Mouse (Mus musculus) cortical plate, adult 2 months (tissue): ENCODE measurements around the gene Rnf32. TPM values are rescaled to one million over a fixed set of nuclear protein-coding genes. Genes with fewer than 3 reads are reported as not detected.

Experiments used
- H3K27ac ChIP-seq: fragments of 200-500 bp; 2 replicates; pipeline ENCODE4 v1.5.1; 2012; ENCODE audit warnings: low read length, control low read depth, inconsistent platforms; ENCODE audit not compliant: insufficient read depth
- H3K4me1 ChIP-seq: fragments of 200-500 bp; 2 replicates; pipeline ENCODE4 v1.6.1; 2011; ENCODE audit warnings: low read length; ENCODE audit not compliant: control insufficient read depth, insufficient read depth
- H3K4me3 ChIP-seq: fragments of 200-500 bp; 2 replicates; pipeline ENCODE4 v1.5.1; 2011; ENCODE audit warnings: mild to moderate bottlenecking, low read length, control low read depth; ENCODE audit not compliant: insufficient read depth
- CTCF ChIP-seq: fragments of 200-500 bp; IDR thresholded peaks from 2 replicates; pipeline ENCODE4 v1.5.1; 2011; ENCODE audit warnings: mild to moderate bottlenecking, control low read depth, low read length; ENCODE audit not compliant: insufficient read depth; ENCODE audit errors: extremely low read depth
- POLR2A ChIP-seq: fragments of 200-500 bp; IDR thresholded peaks from 2 replicates; pipeline ENCODE4 v1.6.1; 2011; ENCODE audit warnings: mild to moderate bottlenecking, low read length, control low read depth; ENCODE audit not compliant: insufficient read depth; ENCODE audit errors: extremely low read depth
- polyA plus RNA-seq: library from polyadenylated mRNA; depleted of rRNA; stranded (reverse); fragments of >200 nt; gene quantifications from 2 replicates; pipeline ENCODE4 v1.2.3, GENCODE M21; 2012; rRNA removed

The Rnf32 gene
- polyA plus RNA-seq, 1 experiment, result 19.7 TPM

DNA sequence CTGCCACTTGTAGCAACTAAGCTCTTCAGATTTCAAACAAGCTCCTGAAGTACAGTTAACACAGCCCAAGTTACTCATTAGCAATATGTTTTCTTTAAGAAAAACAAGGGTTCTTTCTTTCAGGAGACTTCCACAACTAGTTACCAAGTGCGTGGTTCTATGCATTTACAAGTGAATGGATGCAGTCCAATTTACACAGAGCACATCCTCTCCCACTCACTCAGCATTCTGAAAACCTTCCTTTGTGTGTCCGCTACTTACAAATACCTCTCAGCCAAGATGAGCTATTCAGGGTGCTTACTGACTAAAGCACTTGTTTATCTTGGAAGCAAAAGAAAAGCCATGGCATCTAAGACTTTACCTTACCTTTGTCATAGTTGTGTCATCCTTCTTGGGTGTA lies 58.1 kb downstream of the Rnf32 start:
- TF ChIP-seq CTCF (no peak), POLR2A (no peak)
- no peaks in the 10 kb centered on the region; the same call in 1 of the 2 replicates for H3K4me1 ChIP-seq
- H3K27ac ChIP-seq, result no peak overlapping the region

DNA sequence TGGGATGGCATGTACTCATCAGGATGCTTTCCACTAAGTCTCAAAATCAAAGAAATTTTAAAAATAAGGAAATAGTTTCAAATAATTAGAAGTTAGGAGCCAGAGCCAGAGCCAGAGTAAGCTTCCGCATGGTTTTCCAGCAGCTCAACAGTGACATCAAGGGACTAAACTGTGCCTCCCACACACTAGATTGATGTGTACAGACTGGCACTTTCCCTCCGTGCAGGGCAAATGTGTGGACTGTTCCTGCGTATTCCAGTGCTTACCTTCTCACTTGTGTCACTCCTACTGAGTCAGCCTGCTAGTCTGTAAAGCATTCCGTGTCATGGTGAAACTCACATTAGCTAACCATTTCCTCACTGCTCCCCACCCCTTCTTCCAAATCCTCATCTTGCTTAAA lies 75.1 kb downstream of the Rnf32 start:
- Histone ChIP-seq H3K27ac (no peak overlapping the region), H3K4me1 (no peaks in the 10 kb centered on the region), H3K4me3 (no peak overlapping the region)
- no peak; the same call in 1 of the 2 replicates for TF ChIP-seq CTCF
- TF ChIP-seq POLR2A, result no peak

More for the DNA sequence above, 58.1 kb downstream of the Rnf32 start:
- H3K4me3 ChIP-seq, result no peak overlapping the region

DNA sequence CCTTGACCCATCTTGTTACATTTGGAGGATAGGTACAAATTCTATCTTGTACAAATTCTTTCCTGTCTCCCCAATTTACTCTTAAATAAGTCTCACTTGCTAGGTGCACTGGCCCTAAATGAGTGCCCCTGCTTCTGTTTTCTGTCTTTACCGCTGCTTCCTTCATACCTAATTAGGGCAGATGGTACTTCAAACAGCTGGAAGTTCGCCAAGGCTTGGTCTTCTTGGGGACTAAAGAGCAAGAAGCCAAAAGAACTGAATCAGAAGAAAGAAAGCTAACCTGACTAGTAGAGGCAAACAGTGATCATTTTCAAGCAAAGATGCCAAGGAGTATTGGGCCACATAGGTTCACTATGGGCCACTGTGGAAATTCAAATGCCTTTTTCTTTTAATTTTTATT lies 77.6 kb downstream of the Rnf32 start:
- no peaks in the 10 kb centered on the region; the same call in 1 of the 2 replicates for H3K4me1 ChIP-seq
- no peak overlapping the region for H3K4me3 ChIP-seq
- no peak for TF ChIP-seq POLR2A
- TF ChIP-seq CTCF, result no peak
- no peak overlapping the region for H3K27ac ChIP-seq

DNA sequence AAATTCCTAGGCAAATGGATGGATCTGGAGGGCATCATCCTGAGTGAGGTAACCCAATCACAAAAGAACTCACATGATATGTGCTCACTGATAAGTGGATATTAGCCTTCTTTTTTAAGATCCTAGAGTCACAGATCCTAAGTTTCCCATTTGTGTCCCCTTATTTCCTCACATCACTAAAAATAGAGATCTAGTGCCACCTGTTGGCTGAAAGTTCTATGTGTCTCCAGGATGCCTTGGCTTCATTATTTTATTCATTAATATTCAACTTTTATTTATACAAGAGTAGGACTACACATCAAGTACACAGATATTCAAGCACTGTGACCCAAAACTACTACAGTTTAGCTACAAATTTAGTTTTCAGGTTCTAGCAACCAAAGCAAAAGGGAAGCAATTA lies 79.0 kb downstream of the Rnf32 start:
- Histone ChIP-seq H3K4me1 (no peaks in the 10 kb centered on the region; the same call in 1 of the 2 replicates), H3K27ac (no peak overlapping the region), H3K4me3 (no peak overlapping the region)
- TF ChIP-seq POLR2A, result no peak

Other genes with a start within 250 kb of the Rnf32 start
- gene Lmbr1, start 182.4 kb downstream of the Rnf32 start, polyA plus RNA-seq, result 12.5 and 13.9 TPM in 2 replicates
- gene Nom1, start 238.7 kb downstream of the Rnf32 start, polyA plus RNA-seq, result 17.2 and 21.4 TPM in 2 replicates